Mouse (Mus musculus): ENCODE measurements around the gene Tbc1d19. TPM values are rescaled to one million over a fixed set of nuclear protein-coding genes. Genes with fewer than 3 reads are reported as not detected.

Tbc1d19 gene
- polyA plus RNA-seq, 1 experiment from 2014 or later: 68.5 TPM

DNA sequence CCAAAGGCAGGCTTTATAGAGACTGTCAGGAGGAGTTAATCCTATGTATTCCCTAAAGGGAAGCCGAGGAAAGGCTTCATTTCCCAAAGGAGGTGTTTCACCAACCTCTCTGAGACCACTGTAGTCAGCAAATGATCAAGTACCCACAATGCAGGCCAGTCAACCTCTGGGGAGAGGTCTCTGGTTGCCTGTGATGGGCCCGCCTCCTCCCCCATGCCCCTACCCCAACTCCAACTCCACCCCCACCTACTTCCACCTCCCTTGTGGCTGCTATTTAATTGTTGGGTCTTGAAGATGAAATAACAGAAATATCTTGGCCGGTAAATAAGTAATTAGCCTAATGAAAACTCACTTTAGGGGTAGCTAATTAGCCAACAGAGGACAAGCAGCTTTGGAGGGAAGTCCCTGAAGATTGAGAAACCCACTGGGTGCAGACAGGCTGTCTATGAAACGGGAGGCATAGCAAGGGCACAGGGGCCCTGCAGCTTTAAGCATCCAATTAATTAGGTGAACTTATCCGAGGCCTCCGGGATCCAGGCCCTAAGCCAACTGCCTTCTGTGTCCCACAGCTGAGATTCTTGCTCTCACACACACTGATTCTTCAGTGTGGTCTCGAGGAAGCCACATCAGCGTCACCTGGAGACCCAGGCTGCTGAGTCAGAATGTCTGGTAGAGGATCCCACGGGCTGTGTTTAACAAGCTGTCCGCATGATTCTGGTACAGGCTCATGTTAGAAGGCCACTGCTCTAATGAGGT lies 112.9 kb downstream of the Tbc1d19 start:
- no peak overlapping the region for H3K4me2 ChIP-seq (replicated peaks)
- no peaks in the 10 kb centered on the region for H3K36me3 ChIP-seq
- no peak overlapping the region for H3K9ac ChIP-seq (replicated peaks)
- H3K9me3 ChIP-seq: no peaks in the 10 kb centered on the region
- H3K27ac ChIP-seq (replicated peaks): no peak overlapping the region
- no peaks in the 10 kb centered on the region for H3K27me3 ChIP-seq
- H3K4me1 ChIP-seq: 0 out of 2 replicates have a peak, but pooled peaks cover 5% of the 10 kb centered on the region
- WGBS: 72% methylated on average over 10 of the region's 10 CpGs
- ATAC-seq (ENCODE audit: low FRiP score, low read depth): peak; percentile 54
- no peak overlapping the region for H3K4me3 ChIP-seq

DNA sequence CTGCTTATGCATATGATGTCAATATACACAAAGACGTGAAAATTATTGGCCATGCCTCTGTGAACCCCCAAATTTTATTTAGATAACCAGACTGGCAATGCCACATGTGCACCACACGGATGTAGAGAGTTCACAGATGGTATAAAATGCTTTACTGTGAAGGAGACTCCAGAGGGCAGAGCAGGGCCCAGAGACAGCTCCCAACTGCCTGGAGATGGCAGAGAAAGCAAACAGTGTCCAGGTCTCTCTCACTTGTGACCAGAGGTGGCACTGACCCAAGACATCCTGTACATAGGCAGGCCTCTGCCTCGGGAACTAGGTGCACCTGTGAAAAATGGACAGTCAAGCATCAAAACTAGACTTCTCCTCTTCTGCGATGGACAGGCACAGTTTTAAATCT lies 114.6 kb downstream of the Tbc1d19 start:
- H3K27ac ChIP-seq (replicated peaks): no peak overlapping the region
- no peak for ATAC-seq (ENCODE audit: low FRiP score, low read depth)
- H3K27me3 ChIP-seq: no peaks in the 10 kb centered on the region
- H3K4me3 ChIP-seq: no peak overlapping the region
- no peaks in the 10 kb centered on the region for H3K36me3 ChIP-seq
- H3K9ac ChIP-seq (replicated peaks): no peak overlapping the region
- H3K9me3 ChIP-seq: no peaks in the 10 kb centered on the region
- no peak overlapping the region for H3K4me2 ChIP-seq (replicated peaks)
- whole genome bisulfite sequencing: 80% methylated on average over 4 of the region's 4 CpGs
- H3K4me1 ChIP-seq: 0 out of 2 replicates have a peak, but pooled peaks cover 5% of the 10 kb centered on the region

DNA sequence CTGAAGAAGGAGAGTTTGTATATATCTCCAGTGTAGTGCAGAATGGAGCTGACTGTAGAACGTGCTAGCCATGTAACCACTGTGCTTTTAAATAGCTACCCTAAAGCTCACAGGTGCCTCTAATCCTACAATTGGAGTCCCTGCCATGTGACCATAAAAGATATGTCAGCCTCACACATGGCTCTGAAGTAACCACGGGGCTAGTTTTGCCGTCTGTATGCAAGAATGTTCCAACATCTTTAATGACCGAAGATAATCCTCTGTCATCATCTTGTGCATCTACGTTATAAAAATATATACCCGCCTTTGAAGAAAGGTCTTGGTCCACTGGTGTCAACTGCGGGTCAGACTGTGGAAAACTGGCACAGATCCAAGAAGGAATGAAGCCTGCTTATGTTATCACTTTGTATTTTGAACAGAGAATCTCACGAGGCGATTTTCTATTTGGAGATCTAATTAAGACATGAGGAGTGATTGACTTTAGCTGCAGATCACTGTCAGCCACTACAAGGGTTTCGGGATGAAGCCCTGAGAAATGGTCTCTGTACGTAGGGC lies 117.0 kb downstream of the Tbc1d19 start:
- no peak overlapping the region for H3K9ac ChIP-seq (replicated peaks)
- H3K4me3 ChIP-seq: no peak overlapping the region
- H3K36me3 ChIP-seq: no peaks in the 10 kb centered on the region
- H3K4me2 ChIP-seq (replicated peaks): no peak overlapping the region
- ATAC-seq (ENCODE audit: low FRiP score, low read depth): no peak
- H3K4me1 ChIP-seq: 0 out of 2 replicates have a peak, but pooled peaks cover 5% of the 10 kb centered on the region
- no peaks in the 10 kb centered on the region for H3K9me3 ChIP-seq
- no peaks in the 10 kb centered on the region for H3K27me3 ChIP-seq
- H3K27ac ChIP-seq (replicated peaks): no peak overlapping the region
- 81% methylated on average over 11 of the region's 11 CpGs for WGBS

DNA sequence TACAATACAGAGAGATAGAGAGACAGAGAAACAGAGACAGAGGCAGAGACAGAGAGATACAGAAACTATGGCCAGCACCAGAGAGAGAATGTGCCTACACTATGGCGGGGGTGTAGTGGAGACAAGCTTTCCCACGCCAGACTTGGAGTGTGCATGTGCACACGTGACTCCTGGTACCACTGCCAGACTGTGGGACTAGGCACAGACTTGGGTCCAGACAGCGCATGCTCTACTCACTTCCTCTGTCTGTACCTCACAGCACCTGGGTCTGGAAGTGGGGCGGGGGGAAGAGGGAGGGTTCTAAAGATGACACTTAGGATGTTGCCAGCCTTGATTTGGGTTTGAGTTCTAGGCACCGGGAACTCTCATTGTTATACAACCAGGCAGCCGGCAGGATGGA lies 118.5 kb downstream of the Tbc1d19 start:
- H3K4me3 ChIP-seq: no peak overlapping the region
- H3K27me3 ChIP-seq: no peaks in the 10 kb centered on the region
- 89% methylated on average over 7 of the region's 7 CpGs for WGBS
- no peaks in the 10 kb centered on the region for H3K4me1 ChIP-seq
- no peak overlapping the region for H3K9ac ChIP-seq (replicated peaks)
- no peaks in the 10 kb centered on the region for H3K36me3 ChIP-seq
- no peaks in the 10 kb centered on the region for H3K9me3 ChIP-seq
- no peak overlapping the region for H3K27ac ChIP-seq (replicated peaks)
- H3K4me2 ChIP-seq (replicated peaks): no peak overlapping the region
- ATAC-seq (ENCODE audit: low FRiP score, low read depth): no peak

DNA sequence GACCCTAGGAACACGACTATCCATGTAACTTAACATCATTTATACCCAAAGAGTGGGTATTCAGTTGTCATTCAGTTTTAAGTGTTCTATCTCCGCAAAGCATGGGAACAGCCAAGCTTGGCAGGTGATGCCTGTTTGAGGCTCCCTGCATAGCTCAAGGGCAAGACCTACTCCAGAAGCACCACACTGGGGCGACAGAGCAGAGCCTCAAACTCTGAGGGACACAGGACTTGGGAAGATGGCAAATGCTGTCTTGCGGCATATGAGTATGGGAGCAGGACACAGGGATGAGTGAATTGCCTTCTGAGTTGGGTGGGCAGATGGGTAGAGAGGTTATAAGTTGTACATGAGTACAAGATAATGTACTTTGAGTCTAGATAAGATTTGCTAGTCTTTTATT lies 119.1 kb downstream of the Tbc1d19 start:
- H3K9me3 ChIP-seq: no peaks in the 10 kb centered on the region
- no peak overlapping the region for H3K27ac ChIP-seq (replicated peaks)
- H3K4me1 ChIP-seq: no peaks in the 10 kb centered on the region
- H3K27me3 ChIP-seq: no peaks in the 10 kb centered on the region
- no peaks in the 10 kb centered on the region for H3K36me3 ChIP-seq
- H3K9ac ChIP-seq (replicated peaks): no peak overlapping the region
- no peak overlapping the region for H3K4me3 ChIP-seq
- ATAC-seq (ENCODE audit: low FRiP score, low read depth): no peak
- 80% methylated on average over 4 of the region's 4 CpGs for WGBS
- H3K4me2 ChIP-seq (replicated peaks): no peak overlapping the region

DNA sequence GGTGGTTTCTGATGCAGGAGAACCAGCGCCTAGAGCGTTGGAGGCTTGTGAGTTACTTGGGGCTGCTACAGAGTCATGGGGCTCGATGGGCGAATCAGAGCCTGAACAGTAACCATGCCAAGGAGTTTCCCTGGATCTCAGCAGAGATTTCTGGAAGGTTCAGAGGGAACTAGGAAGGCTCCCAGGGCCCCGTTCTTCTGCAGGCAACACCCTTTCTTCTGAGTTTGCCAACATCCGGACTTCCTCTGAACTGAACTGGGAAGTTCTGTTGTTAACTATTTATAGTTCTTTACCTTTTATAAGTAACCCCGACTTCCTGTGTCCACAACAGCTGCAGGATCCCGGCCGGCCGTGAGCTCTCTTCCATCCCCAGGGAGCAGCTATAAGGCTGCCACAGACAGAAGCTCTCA lies 119.8 kb downstream of the Tbc1d19 start:
- no peaks in the 10 kb centered on the region for H3K36me3 ChIP-seq
- H3K4me1 ChIP-seq: no peaks in the 10 kb centered on the region
- no peak overlapping the region for H3K4me3 ChIP-seq

DNA sequence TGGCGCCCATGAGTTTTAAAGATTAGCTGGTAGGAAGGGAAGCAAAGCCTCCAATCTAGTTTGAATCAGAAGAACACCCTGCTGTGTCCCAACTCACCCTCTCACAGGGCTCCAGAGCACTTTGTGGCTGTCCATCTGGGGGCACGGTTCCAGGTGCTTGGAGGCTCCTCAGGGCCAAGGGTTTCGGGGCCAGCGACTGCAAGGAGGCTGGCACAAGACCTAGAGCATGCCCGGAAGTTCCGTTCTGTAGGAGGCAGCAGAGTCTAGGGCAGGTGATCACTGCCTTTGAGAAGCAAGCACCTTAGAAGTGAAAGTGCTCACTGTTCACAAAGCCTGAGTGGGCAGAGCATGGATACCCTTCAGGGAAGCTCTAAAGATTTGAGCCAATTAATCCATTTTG lies 120.4 kb downstream of the Tbc1d19 start:
- no peak overlapping the region for H3K27ac ChIP-seq (replicated peaks)
- no peaks in the 10 kb centered on the region for H3K36me3 ChIP-seq
- no peak overlapping the region for H3K9ac ChIP-seq (replicated peaks)
- ATAC-seq (ENCODE audit: low FRiP score, low read depth): no peak
- H3K9me3 ChIP-seq: no peaks in the 10 kb centered on the region
- H3K27me3 ChIP-seq: no peaks in the 10 kb centered on the region
- no peak overlapping the region for H3K4me2 ChIP-seq (replicated peaks)
- no peaks in the 10 kb centered on the region for H3K4me1 ChIP-seq
- 91% methylated on average over 6 of the region's 6 CpGs for WGBS
- H3K4me3 ChIP-seq: no peak overlapping the region

More for the DNA sequence above, 119.8 kb downstream of the Tbc1d19 start:
- Histone ChIP-seq H3K9me3 (no peaks in the 10 kb centered on the region), H3K9ac (replicated peaks) (no peak overlapping the region), H3K4me2 (replicated peaks) (no peak overlapping the region), H3K27me3 (no peaks in the 10 kb centered on the region), H3K27ac (replicated peaks) (no peak overlapping the region)
- WGBS: 82% methylated on average over 10 of the region's 10 CpGs
- ATAC-seq (ENCODE audit: low FRiP score, low read depth): no peak

DNA sequence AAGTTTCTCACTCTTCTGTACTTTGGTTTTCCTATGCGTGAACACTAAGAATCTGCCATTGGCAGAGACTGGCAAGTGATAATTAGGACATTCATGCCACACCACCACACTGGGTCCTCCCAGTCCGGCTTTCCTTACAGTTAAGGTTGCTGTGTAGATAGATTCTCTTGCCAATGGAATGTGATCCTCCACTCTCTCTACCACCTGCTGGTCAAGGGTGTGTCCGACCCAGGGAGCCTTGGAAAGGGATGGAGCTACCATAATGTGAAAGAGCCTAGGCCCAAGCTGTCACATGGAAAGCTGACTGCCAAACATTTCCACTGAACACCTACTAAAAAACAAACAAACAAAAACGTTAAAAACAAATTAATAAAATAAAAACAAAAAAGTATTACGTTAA lies 121.6 kb downstream of the Tbc1d19 start:
- Histone ChIP-seq H3K4me2 (replicated peaks) (no peak overlapping the region), H3K27me3 (no peaks in the 10 kb centered on the region), H3K9ac (replicated peaks) (no peak overlapping the region), H3K9me3 (no peaks in the 10 kb centered on the region), H3K4me1 (no peaks in the 10 kb centered on the region), H3K4me3 (no peak overlapping the region), H3K27ac (replicated peaks) (no peak overlapping the region), H3K36me3 (no peaks in the 10 kb centered on the region)
- 79% methylated on average over 5 of the region's 5 CpGs for WGBS
- ATAC-seq (ENCODE audit: low FRiP score, low read depth): no peak

DNA sequence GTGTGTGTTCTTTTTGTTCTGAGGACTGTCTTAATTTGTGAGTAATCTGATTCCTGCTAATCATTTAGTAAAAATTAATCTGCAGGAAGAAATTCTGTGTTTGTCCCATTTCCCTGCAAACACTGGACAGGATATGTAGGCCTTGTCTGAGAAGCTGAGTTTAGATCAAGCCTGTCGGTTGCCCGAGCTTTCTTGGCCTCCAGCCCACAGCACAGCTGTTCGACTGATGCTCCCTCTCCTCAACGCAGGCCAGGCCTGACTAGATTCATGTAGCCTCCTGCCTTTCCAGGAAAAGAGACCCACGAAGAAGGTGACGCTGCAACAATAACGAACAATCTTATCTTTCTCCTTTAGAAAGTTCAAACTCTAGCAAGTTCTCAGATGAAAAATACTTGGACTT lies 124.2 kb downstream of the Tbc1d19 start:
- no peaks in the 10 kb centered on the region for H3K4me1 ChIP-seq
- H3K9me3 ChIP-seq: no peaks in the 10 kb centered on the region
- ATAC-seq (ENCODE audit: low FRiP score, low read depth): no peak
- H3K4me2 ChIP-seq (replicated peaks): no peak overlapping the region
- H3K27me3 ChIP-seq: no peaks in the 10 kb centered on the region
- H3K4me3 ChIP-seq: no peak overlapping the region
- no peaks in the 10 kb centered on the region for H3K36me3 ChIP-seq
- H3K9ac ChIP-seq (replicated peaks): no peak overlapping the region
- 81% methylated on average over 7 of the region's 7 CpGs for WGBS
- no peak overlapping the region for H3K27ac ChIP-seq (replicated peaks)

DNA sequence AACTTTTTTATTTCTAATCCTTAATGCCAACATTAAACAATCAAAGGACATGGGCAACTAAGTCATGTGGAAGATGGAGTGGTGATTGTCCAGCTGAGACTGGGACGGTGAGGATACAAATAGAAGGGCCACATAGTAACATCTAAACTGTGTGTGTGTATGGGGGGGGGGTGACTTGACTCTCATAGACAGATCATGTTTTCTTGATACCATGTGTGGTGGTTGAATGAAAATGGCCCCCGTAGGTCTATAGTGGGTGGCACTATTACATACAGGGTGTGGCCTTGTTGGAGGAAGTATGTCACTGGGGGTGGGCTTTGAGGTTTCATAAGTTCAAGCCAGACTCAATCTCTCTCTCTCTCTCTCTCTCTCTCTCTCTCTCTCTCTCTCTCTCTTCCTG lies 124.6 kb downstream of the Tbc1d19 start:
- 90% methylated on average over 2 of the region's 2 CpGs for WGBS
- ATAC-seq (ENCODE audit: low FRiP score, low read depth): no peak
- no peak overlapping the region for H3K4me3 ChIP-seq

DNA sequence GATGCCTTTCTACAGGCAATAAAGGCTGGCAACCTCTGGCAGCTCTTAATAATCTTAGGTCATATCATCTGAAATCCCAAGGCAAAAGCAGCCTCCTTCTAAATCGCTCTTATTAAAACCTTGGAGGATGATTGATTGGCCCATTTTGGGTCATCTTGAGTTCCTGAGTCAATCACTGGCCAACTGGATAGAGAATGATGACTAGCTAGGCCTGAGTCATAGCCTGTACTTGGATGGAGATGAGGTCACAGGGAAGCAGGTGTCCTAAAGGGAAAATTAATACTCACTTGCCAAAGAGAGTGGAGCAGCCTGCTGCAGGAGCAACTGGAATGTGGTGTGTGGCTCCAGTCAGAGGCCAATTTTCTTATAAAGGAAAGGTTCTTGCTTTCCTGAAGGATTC lies 125.4 kb downstream of the Tbc1d19 start:
- H3K4me3 ChIP-seq: no peak overlapping the region
- H3K27ac ChIP-seq (replicated peaks): no peak overlapping the region
- no peaks in the 10 kb centered on the region for H3K36me3 ChIP-seq
- no peak overlapping the region for H3K4me2 ChIP-seq (replicated peaks)
- no peaks in the 10 kb centered on the region for H3K9me3 ChIP-seq
- 94% methylated on average over 1 of the region's 1 CpGs for WGBS
- no peak for ATAC-seq (ENCODE audit: low FRiP score, low read depth)
- no peaks in the 10 kb centered on the region for H3K4me1 ChIP-seq
- H3K9ac ChIP-seq (replicated peaks): no peak overlapping the region
- H3K27me3 ChIP-seq: no peaks in the 10 kb centered on the region

More for the DNA sequence above, 124.6 kb downstream of the Tbc1d19 start:
- Histone ChIP-seq H3K4me2 (replicated peaks) (no peak overlapping the region), H3K36me3 (no peaks in the 10 kb centered on the region), H3K9me3 (no peaks in the 10 kb centered on the region), H3K27me3 (no peaks in the 10 kb centered on the region), H3K9ac (replicated peaks) (no peak overlapping the region), H3K27ac (replicated peaks) (no peak overlapping the region), H3K4me1 (no peaks in the 10 kb centered on the region)

DNA sequence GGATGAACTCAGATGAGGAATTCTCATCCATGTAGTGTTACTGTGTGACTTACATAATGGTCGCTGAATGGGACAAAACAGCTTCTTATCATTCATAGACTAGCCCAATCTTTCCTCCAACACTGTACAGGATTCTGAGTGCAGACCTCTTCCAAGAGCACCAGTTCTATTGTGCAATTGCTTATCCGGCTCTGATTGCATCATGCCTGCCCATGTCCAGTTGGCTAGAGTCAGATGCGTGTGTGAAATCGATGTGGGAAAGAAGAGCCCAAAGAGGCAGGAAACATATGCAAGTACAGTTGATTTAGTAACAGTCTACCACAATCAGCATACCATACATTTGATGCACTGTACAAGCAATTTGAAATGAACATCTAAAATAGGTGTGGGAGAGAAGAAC lies 127.8 kb downstream of the Tbc1d19 start:
- Histone ChIP-seq H3K9me3 (no peaks in the 10 kb centered on the region), H3K9ac (replicated peaks) (no peak overlapping the region)
- WGBS: 95% methylated on average over 4 of the region's 4 CpGs

More for the DNA sequence above, 127.8 kb downstream of the Tbc1d19 start:
- no peaks in the 10 kb centered on the region for H3K27me3 ChIP-seq
- H3K4me1 ChIP-seq: no peaks in the 10 kb centered on the region
- no peak overlapping the region for H3K4me3 ChIP-seq
- H3K36me3 ChIP-seq: no peaks in the 10 kb centered on the region
- H3K4me2 ChIP-seq (replicated peaks): no peak overlapping the region
- ATAC-seq (ENCODE audit: low FRiP score, low read depth): no peak
- H3K27ac ChIP-seq (replicated peaks): no peak overlapping the region

Measured in midbrain, embryonic 12.5 days (tissue).